Mouse (Mus musculus): Measurements from ENCODE around the gene Olfr95.
"Not testable (repeated sequence)": the region's sequence is repeated elsewhere in the genome, so short reads cannot be mapped to it uniquely, and the experiment has no call there.

Olfr95 gene

DNA sequence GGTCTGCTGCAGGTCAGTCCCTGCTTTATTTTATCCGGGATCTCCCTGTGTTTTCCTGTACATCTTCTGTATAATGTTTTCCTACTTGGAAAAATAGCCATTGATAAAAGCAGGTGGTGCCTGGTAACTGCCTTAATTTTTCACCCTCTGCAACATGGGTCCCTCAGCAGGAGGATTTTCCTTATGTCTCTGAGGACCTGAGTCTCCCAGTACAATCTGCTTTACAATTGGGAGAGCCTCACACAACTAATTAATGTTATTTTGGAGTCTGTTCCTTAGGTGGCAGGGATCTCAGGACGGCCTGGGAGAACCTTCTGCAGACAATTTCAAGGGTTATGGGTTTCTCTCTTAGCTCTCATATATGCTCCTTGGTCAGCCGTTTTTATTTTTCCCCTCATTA lies at the start of gene Olfr95:
Gene Olfr95, minus strand, starts transcription at position 101 of the 400 bp plus-strand sequence.
- no peak for DNase-seq (ENCODE audit: low spot score in 2 of 2)

DNA sequence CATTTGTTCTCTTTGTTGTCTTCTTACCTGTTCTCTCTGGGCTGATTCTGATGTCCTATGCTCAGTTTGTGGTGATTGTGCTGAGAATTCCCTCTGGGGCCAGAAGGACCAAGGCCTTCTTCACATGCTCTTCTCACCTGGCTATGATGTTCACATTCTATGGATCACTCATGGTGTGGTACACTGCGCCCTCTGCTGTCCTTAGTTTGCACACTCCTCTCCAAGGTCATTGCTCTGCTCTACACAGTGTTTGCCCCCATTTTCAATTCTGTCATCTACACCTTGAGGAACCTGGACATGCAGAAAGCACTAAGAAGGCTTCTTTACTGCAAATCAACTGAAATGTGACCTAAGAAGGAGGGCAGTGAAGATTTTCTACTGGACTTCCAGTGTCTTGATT lies 37.6 kb upstream of the Olfr95 start:
- DNase-seq (ENCODE audit: low spot score in 2 of 2), result no peak

DNA sequence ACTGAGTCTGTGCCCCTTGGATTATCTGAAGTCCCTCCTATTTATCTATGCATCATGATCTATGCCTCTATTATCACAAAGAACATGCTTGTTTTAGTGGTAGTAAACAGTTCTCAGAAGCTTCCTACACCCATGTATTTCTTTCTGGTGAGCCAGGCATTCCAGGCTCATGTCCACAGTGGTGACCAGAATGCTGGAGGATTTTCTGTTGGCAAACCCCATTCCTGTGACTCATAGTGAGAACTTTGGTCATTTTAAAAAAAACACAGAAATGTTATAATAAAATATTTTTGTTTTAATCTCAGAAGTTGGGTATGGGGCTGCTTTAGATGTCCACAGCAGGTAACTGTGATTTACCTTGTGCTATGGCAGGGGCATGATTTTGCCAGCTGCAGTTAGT lies 36.5 kb upstream of the Olfr95 start:
- no peak for DNase-seq (ENCODE audit: low spot score in 2 of 2)

DNA sequence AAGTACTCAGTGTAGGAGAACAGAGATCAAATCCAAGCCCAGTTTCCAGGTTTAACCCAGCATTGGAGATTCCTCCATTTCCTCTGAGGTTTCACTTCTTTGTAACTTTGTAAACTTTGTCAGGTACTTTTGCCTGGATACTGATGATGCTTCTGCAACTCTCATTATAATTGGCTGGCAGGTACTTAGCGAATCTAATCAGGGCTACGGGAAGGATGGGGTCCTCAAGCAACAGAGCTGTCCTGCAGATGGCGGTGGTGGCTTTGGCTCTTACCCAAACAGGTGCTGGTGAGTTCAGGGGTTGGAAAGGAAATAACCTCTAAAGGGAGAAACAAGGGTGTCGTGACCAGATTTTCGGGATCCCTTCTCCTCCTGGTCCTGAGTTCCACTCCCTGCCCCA lies 33.8 kb upstream of the Olfr95 start:
- no peak for DNase-seq (ENCODE audit: low spot score in 2 of 2)

DNA sequence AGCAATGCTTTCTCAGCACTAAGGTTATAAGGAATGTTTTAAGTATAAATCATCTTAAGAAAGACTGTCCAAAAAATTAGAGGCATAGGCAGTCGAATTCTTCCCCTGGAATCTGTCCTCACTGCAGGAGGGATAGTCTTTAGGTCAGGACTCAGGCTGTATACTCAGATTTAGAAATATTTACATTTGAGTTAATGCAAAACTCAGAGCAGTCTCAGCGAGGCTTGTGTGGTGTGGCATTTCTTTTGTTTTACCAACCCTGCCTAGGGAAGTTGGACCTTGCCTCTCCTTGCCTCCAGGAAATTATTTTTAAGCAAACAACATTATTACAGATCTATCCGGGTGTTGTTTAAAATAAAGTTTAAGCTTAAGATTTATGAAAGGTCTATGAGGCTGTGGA lies 29.3 kb upstream of the Olfr95 start:
- DNase-seq (ENCODE audit: low spot score in 2 of 2), result no peak

DNA sequence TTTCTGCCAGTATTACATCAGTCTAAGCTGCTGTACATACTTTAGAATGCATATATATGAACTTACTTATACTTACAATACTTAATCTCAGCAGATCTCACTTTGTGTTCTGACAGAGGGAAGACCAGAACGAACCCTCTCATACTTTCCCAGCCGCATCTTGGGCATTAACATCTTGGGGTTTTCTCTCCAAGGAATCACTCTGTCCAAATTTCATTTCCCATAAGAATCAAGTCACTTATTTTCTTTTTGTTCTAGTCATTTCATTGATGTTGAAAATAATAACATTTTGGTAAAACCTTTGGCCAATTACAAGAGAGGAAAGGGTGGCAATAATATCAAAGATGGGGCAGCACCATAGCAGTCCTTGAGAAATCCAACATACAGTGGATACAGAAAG lies 24.3 kb upstream of the Olfr95 start, which contains the start of gene Olfr97:
Gene Olfr97, minus strand, starts transcription at position 101 of the 400 bp plus-strand sequence.
- not testable (repeated sequence) for DNase-seq (ENCODE audit: low spot score in 2 of 2)

DNA sequence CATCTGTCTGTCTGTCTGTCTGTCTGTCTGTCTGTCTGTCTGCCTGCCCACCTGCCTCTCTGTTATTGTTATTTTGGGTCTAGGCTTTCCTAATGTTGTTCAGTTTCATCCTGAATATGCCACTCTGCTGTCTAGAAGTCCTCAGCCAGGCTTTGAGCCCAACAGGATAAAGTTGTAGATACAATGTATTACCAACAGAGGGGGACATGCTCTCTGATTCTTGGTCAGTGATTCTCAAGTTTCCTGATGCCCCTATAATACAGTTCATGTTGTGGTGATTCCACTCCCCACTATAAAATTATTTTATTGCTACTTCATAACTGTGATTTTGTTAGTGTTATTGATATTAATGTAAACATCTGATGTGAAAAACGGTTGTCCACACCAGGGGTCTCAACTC lies 9.0 kb upstream of the Olfr95 start:
- no peak for DNase-seq (ENCODE audit: low spot score in 2 of 2)

DNA sequence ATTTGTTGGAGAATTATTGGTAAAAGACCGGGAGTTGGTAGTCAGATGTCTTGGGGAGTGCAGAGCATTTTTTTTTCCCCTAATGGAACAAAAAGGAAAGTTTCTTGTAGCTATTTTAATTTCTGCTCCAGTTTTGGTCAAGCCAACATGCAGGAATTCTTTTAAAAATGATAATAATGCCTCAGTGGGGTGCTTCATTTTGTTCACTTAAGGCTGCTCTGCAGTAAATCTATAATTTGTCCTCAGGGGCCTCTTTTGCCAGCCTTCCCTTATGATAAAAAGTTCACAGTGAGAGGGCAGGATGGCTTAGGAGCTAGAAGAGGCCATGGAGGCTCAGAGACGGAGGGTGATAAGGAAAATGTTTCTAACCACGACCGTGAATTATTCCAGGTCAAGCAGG lies 6.9 kb upstream of the Olfr95 start, which contains the start of gene Olfr96:
Gene Olfr96, plus strand, starts transcription at position 301 of the 400 bp plus-strand sequence.
- no peak for DNase-seq (ENCODE audit: low spot score in 2 of 2)

DNA sequence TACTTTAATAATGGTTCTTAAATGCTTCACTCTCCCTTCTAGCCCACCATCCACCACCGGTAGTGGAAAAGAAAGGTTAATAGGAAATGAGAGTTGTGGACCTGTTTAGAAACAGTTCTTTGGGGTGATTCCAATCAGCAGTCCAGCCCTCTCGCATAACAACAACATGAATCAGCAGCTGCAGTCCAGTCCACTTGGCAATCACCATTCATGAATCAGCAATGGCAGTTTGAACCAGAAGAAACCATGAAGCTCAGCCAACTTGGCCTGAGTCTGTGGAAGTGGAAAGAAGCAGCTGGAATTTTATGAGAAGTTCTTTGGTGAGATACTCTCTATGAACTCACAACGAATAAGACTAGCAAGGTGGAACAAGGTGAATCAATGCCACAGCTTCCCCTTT lies 5.6 kb upstream of the Olfr95 start:
- no peak for DNase-seq (ENCODE audit: low spot score in 2 of 2)

DNA sequence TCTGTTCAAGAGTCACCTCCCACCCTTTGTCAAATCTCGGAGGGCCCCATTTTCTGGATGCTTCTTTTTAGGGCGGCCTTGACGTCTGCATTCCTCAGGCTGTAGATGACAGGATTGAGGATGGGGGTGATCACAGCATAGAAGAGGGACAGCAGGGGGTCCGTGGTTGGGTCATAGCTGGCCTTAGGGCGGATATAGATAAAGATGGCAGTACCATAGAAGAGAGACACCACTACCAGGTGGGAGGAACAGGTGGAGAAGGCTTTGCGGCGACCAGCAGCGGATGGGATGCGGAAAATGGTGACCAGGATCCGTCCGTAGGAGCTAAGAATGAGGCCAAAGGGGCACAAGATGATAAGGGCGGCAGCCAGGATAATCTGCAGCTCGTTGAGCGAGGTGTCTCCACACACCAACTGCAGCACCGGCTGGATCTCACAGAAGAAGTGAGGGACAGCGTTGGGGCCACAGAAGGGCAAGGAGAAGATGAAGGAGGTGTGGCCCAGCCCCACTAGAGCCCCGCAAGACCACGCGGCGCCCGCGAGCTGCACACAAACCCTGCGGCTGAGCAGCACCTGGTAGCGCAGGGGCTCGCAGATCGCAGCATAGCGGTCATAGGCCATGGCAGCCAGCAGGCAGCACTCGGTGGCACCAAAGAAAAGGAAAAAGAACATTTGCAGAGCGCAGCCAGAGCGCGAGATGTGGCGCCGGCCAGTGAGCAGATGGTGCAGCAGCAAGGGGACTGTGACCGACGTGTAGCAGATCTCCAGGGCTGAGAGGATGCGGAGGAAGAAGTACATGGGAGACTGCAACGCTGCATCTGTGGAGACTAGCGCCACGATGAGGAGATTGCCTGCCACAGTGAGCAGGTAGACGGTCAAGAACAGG lies 1.8 kb downstream of the Olfr95 start:
- DNase-seq (ENCODE audit: low spot score in 2 of 2), result no peak

DNA sequence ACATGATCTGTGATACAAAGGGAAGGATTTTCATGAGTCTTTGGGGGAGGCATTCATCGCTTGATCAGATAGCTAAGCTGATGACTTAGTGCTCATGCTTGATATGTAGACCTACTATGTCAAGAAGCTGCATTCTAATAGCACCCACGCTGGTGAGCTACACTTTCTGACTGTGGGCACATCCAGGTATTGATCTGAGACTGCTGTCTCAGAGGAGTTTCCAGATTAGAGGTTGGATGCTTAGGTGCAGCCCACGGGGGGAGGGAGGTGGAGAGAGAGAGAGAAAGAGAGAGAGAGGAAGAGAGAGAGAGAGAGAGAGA lies 9.0 kb downstream of the Olfr95 start:
- DNase-seq (ENCODE audit: low spot score in 2 of 2), result no peak

DNA sequence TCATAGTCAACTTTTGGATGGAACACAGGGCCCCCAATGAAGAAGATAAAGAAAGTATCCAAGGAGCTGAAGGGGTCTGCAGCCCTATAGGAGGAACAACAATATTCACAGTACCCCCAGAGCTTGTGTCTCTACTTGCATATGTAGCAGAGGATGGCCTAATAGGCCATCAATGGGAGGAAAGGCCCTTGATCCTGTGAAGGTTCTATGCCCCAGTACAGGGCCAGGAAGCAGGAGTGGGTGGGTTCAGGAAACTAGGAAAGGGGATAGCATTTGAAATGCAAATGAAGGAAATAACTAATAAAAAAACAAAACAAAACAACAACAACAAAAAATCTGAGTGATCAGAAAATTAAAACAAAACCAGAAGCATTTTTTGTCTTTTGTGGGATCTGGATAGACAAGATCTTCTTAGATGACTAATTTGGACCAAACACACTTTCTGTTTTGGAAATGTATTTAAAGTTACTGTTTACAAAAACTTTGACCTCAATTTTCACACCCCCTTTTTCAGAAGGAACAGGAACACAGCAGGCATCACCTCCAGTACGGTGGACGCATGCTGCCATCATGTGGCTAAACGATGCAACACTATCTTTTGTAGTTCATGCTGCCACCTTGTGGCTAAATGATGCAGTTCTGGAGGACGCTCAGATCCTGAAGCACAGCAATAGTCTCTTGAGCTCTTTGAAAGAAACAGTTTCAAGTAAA lies 9.6 kb downstream of the Olfr95 start:
- DNase-seq (ENCODE audit: low spot score in 2 of 2), result peak; percentile 56 to 71

DNA sequence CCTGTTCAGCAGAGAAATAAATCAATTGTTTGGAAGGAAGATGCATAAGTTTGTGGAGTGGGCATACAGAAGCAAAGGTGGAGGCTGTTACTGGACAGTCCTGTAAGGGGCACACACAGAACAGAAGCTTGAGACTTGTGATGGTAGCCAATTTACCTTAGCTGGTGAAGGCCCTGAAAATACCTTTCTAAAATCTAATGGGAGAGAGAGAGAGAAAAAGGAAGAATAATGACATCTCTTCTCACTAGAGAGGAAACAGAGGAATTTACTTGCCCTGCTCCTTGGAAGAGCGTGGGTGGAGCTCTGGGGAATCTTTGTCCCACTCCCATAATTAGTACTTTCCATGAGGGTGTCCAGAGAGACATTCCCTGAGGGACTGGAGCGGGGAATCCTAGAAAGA lies 12.0 kb downstream of the Olfr95 start, which contains the start of gene Olfr94:
Gene Olfr94, minus strand, starts transcription at position 101 of the 400 bp plus-strand sequence.
- no peak for DNase-seq (ENCODE audit: low spot score in 2 of 2)

DNA sequence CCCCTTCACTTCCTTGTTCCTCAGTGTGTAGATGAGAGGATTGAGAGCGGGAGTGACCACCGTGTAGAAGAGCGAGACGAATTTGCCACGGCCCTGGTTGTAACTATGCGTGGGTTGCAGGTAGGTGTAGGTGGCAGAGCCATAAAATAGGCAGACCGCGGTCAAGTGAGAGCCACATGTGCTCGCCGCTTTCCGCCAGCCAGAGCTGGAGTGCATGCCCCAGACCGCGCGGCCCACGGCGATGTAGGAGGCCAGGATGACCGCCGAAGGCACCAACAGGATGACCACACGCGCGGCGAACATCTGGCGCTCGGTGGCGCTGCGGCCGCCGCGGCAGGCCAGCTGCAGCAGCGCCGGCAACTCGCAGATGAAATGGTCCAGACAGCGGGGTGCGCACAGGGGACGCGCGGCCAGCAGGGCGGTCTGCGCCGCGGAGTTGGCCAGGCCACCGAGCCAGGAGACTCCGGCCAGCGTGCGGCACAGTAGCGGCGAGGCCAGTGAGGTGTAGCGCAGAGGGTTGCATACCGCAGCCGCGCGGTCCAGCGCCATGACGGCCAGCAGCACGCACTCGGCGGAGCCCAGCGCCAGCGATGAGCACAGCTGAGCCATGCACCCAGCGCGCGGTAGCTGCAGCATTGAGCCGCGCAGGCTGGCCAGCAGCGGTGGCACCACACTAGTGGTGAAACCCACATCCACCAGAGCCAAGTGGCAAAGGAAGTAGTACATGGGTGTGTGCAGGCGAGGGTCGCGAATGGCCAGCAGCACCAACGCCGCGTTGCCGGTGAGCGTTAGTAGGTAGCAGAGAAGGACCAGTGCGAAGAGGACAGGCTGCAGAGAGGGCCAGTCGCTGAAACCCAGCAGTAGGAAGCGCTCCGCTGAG lies 15.8 kb downstream of the Olfr95 start:
- peak in 1 of 2 experiments; percentile 21 for DNase-seq (ENCODE audit: low spot score in 2 of 2)

DNA sequence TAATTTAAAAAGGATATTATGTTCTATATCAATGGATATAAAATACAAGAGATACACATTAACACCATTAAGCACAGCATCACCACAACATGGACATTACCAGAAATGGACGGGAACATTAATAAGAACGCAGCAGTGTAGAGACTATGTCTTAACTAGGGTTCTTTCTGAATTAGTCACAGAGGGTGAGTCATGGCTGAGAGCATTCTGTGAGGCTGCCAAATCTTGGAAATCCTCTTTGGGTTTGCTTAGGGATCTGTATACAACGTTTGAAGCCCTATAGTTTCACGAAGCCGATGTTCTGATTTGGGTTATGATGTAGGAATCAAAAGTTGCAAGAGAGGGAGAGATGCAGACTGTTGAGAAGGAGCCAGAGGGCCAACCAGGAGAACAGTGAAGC lies 18.1 kb downstream of the Olfr95 start:
- no peak for DNase-seq (ENCODE audit: low spot score in 2 of 2)

DNA sequence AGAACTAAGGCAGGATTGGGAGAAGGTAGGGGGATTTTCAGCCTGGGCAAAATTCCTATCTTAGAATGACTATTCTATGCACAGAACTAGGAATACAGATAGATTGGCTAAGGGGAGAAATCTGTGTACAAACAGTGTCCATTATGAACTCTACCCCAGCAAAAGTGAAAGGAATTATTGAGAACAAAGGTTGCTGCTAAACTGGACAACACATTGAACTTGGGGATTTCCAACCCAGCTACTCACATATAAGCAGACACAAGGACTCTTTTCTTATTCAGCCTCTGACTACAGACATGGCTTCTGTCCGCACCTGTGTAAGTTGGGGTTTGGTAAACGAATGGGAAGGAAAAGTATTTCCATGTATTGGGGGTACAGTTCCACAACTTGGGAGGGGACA lies 19.3 kb downstream of the Olfr95 start, which contains the start of gene Ubd:
Gene Ubd, plus strand, starts transcription at position 237 of the 400 bp plus-strand sequence.
- DNase-seq (ENCODE audit: low spot score in 2 of 2), result no peak

DNA sequence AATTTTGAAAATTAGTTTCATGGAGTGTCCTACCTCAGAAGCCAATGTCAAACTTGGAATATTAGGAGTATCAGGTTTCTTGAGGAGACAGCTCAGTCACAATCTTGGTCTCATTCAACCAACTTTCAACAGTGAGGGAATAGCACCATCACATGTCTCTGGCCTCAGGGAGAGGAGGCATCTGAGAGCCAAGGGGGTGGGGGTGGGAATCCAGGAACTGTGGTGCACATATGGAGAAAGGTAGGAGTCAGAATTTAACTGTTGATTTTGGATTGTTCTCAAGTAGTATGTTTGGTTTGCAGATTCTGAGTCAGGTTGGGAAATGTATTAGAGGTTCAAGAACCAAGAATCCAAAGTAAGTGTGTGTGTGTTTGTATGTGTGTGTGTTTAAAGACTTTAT lies 19.9 kb downstream of the Olfr95 start:
- no peak for DNase-seq (ENCODE audit: low spot score in 2 of 2)

DNA sequence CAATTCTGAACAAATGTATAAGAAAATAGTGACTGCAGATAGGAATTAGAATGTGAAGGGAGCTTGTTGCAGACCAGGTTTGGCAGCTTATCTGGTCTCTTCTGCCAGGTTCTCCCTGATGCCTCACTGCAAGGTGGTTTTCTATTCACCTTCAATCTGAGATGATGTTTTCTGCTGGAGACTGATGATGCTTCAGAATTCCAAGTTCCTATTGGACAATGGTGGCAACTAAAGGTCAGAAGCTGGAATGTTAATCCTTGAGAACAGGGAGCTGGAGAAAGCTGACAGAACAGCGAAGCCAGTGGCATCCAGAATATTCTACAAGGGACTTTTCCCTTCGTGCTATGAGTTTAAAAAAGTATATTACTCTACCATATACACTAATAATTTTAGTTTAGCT lies 22.2 kb downstream of the Olfr95 start:
- DNase-seq (ENCODE audit: low spot score in 2 of 2), result no peak

DNA sequence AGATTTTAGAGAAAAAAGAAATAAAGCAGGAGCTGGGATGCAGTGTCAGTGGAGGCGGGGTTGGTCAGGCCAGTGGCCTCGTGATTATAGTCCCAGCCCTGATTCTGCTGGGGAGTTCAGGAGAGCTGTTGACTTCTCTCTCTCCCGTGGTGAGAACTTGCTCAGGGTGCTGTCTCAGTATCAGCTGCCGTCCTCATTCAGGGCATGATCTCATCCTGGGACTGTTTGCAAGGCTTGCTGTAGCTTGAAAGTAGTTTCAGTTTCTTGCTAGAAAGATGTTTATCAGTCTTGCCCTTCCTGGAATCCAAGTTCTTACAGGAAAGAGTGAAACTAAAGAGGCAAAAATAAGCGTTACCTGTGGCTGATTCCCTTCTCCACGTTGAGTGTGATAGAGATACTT lies 27.4 kb downstream of the Olfr95 start:
- no peak for DNase-seq (ENCODE audit: low spot score in 2 of 2)

DNA sequence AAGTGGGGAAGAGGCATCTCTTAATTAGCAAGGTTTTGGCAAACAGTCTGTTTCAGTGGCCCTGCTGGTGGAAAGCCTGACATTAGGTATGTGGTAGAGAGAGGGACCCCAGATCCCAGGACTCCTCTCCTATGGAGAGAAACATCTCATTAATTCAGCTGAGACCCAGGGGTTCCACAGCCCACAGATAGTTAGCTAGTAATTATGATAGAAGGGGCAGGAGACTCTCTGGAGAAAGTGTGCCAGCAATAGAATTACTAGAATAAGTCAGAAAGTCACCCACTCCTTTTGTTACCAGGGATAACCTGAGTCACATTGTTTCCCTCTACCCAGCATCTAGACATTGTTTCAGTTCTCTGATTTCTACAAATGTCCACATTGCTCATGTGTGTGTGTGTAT lies 51.5 kb downstream of the Olfr95 start, which contains the start of gene Olfr93:
Gene Olfr93, minus strand, starts transcription at position 101 of the 400 bp plus-strand sequence.
- no peak for DNase-seq (ENCODE audit: low spot score in 2 of 2)
